Mouse (Mus musculus): Measurements from ENCODE around the gene Plbd1. TPM values are rescaled to one million over a fixed set of nuclear protein-coding genes. Genes with fewer than 3 reads are reported as not detected.
A peak's percentile ranks its signal among the peaks of the same experiment; 100 is the strongest.

The Plbd1 gene
- total RNA-seq, 2 experiments from 2014 or later = not detected

- intact Hi-C loops (cut with DNase I) = no loop called here
- DNase-seq (ENCODE audit: low spot score in 2 of 2) = no peak
Observed at GRCm38 (mm10) chr6:136654470-136654869, 7.3 kb downstream of the Plbd1 start.

GRCm38 (mm10) chr6:136653331-136653730 lies 8.4 kb downstream of the Plbd1 start:
- intact Hi-C loops (cut with DNase I) = no loop called here
- no peak for DNase-seq (ENCODE audit: low spot score in 2 of 2)

GRCm38 (mm10) chr6:136650664-136651063 lies 11.1 kb downstream of the Plbd1 start:
- DNase-seq (ENCODE audit: low spot score in 2 of 2) = no peak
- intact Hi-C loops (cut with DNase I) = no loop called here

GRCm38 (mm10) chr6:136647455-136647861 lies 14.3 kb downstream of the Plbd1 start:
- DNase-seq (ENCODE audit: low spot score in 2 of 2) = no peak
- intact Hi-C loops (cut with DNase I) = no loop called here

- intact Hi-C loops (cut with DNase I) = no loop called here
- no peak for DNase-seq (ENCODE audit: low spot score in 2 of 2)
Observed at GRCm38 (mm10) chr6:136646207-136646606, 15.5 kb downstream of the Plbd1 start.

GRCm38 (mm10) chr6:136645754-136646153 lies 16.0 kb downstream of the Plbd1 start:
- intact Hi-C loops (cut with DNase I) = no loop called here
- DNase-seq (ENCODE audit: low spot score in 2 of 2) = no peak

- DNase-seq (ENCODE audit: low spot score in 2 of 2) = no peak
- intact Hi-C loops (cut with DNase I) = loop anchor here (5.0 kb wide), 1 partner anchor 78 kb away; no protein-coding TSS in a partner anchor
Observed at GRCm38 (mm10) chr6:136644171-136644570, 17.6 kb downstream of the Plbd1 start.

GRCm38 (mm10) chr6:136634982-136635381 lies 26.7 kb downstream of the Plbd1 start:
- no peak for DNase-seq (ENCODE audit: low spot score in 2 of 2)

GRCm38 (mm10) chr6:136633719-136634118 lies 28.0 kb downstream of the Plbd1 start:
- DNase-seq (ENCODE audit: low spot score in 2 of 2) = no peak
- intact Hi-C loops (cut with DNase I) = no loop called here

More at GRCm38 (mm10) chr6:136634982-136635381, 26.7 kb downstream of the Plbd1 start:
- intact Hi-C loops (cut with DNase I) = no loop called here

GRCm38 (mm10) chr6:136633154-136633553 lies 28.6 kb downstream of the Plbd1 start:
- no peak for DNase-seq (ENCODE audit: low spot score in 2 of 2)
- intact Hi-C loops (cut with DNase I) = no loop called here

- intact Hi-C loops (cut with DNase I) = no loop called here
- no peak for DNase-seq (ENCODE audit: low spot score in 2 of 2)
Observed at GRCm38 (mm10) chr6:136631945-136632534, 29.7 kb downstream of the Plbd1 start.

GRCm38 (mm10) chr6:136631519-136631918 lies 30.2 kb downstream of the Plbd1 start:
- intact Hi-C loops (cut with DNase I) = no loop called here
- no peak for DNase-seq (ENCODE audit: low spot score in 2 of 2)

- no peak for DNase-seq (ENCODE audit: low spot score in 2 of 2)
- intact Hi-C loops (cut with DNase I) = no loop called here
Observed at GRCm38 (mm10) chr6:136629639-136630038, 32.1 kb downstream of the Plbd1 start.

GRCm38 (mm10) chr6:136625421-136625820 lies 36.3 kb downstream of the Plbd1 start:
- no peak for DNase-seq (ENCODE audit: low spot score in 2 of 2)
- intact Hi-C loops (cut with DNase I) = no loop called here

- peak; percentile 67 to 75 for DNase-seq (ENCODE audit: low spot score in 2 of 2)
- intact Hi-C loops (cut with DNase I) = loop anchor here (1.0 to 5.0 kb wide), 3 partner anchors 102 to 198 kb away; no protein-coding TSS in a partner anchor
Observed at GRCm38 (mm10) chr6:136620361-136621139, 41.2 kb downstream of the Plbd1 start.

GRCm38 (mm10) chr6:136614156-136614555 lies 47.6 kb downstream of the Plbd1 start:
- DNase-seq (ENCODE audit: low spot score in 2 of 2) = no peak
- intact Hi-C loops (cut with DNase I) = no loop called here

- intact Hi-C loops (cut with DNase I) = no loop called here
- no peak for DNase-seq (ENCODE audit: low spot score in 2 of 2)
Observed at GRCm38 (mm10) chr6:136612312-136612711, 49.4 kb downstream of the Plbd1 start.

GRCm38 (mm10) chr6:136611351-136612215 lies 50.1 kb downstream of the Plbd1 start:
- no peak for DNase-seq (ENCODE audit: low spot score in 2 of 2)
- intact Hi-C loops (cut with DNase I) = no loop called here

GRCm38 (mm10) chr6:136602601-136603000 lies 59.1 kb downstream of the Plbd1 start:
- DNase-seq (ENCODE audit: low spot score in 2 of 2) = no peak

GRCm38 (mm10) chr6:136594541-136594940 lies 67.2 kb downstream of the Plbd1 start:
- DNase-seq (ENCODE audit: low spot score in 2 of 2) = no peak
- intact Hi-C loops (cut with DNase I) = no loop called here

More at GRCm38 (mm10) chr6:136602601-136603000, 59.1 kb downstream of the Plbd1 start:
- intact Hi-C loops (cut with DNase I) = no loop called here
